Mouse (Mus musculus) lung, adult 2 months (tissue): ENCODE results near the gene Glmp.

Experiments used
- CTCF ChIP-seq: fragments of 200-500 bp; IDR thresholded peaks from 2 replicates; pipeline ENCODE4 v1.5.1; 2011; ENCODE audit warnings: mild to moderate bottlenecking, low read length, control low read depth; ENCODE audit not compliant: insufficient read depth
- POLR2A ChIP-seq: fragments of 200-500 bp; IDR thresholded peaks from 2 replicates; pipeline ENCODE4 v1.6.1; 2011; ENCODE audit warnings: low read depth, mild to moderate bottlenecking, control low read depth, low read length, borderline replicate concordance; ENCODE audit errors: extremely low read depth

DNA sequence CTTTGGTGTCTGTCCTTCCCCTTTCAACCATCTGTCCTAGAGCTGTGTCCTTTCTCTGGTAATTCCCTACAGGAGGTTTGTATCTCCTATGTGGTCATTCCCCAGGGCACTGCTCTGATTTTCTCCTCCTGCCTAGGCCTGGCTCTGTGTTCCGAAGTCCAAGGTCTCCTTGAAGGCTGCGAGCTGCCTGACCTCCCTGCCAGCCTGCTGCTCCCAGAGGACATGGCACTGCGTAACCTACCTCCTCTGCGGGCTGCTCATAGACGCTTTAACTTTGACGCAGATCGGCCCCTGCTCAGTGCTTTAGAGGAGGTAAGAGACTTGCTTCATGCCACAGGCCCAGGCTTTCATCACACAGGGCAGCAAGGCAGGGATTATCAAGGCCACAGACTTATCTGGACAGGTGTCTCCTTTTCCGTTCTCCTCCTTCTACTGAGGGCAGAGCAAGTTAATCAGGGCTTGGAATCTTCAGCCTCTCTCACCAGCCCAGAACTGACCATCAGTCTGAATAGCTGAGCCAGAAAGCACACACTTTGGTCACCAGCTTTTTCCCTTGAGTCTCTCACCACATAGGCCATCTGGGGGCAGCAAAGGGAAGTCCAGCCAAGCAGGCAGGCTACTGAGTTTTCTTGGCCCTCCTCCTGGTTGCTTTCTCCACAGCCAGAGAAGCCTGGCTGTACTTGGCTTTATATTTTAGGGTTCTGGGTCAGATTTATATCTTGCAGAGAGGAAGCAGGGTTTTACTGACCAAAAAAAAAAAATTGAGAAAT is 29.8 kb downstream of the Glmp start:
- TF ChIP-seq CTCF = no peak
- no peak for TF ChIP-seq POLR2A
